Mouse (Mus musculus): ENCODE measurements around the gene Adam1b.

Adam1b gene

DNA sequence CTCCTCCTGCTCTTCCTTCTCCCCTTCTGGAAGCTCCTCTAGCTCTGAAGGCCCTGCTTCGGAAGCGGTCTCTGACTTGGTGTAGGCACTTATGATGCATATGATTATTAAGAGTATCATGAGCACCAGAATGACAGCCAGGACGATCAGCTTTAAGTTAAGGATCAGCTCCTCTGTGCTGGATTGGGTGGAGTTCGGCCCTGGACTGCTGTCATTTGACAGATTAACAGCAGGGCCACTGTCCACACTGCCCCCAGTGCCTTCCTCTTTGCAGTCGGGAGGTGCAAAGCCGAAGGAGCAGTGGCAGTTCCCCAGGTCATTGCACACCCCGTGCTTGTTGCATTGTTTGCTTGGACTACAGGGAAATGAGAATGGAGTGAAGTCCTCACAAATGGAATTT, 2.5 kb downstream of the Adam1b start:
- DNase-seq (ENCODE audit: inconsistent ontology term): no peak

DNA sequence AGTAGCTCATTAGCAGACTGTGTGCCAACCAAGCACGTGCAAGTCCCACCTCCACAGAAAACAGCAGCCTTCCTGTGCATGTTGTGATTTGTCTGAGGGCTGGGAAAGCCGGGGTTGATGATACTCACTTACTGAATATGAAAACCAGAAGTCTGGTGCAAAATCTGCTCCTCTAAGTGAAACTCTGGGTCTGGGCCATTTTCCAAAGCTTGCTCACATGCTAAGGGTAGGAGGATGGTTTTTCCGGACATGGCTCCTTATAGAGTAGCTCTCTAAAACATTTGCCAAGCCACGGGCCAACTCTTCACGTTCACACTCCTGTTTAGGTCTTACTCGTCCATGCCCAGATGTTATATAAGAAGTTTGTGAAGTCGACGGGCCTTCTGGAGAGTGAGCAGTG, 9.9 kb downstream of the Adam1b start:
- no peak for DNase-seq (ENCODE audit: inconsistent ontology term)

DNA sequence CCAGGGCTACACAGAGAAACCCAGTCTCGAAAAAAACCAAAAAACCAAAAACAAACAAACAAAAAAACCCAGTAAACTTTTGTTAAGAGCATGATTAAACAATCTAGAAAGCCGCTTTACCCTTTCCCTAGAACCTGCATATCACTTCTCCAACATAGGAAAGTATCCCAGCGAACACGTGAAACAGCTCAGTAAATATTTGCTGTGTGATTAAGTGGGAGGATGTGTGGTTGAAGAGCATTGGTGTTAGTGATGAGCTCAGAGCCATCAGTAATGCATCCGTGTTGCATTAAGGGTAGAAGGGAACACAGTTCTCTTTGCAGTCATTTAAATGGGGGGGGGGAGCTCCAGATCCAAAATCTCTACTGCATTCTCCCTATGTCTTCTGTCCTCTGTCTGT, 18.4 kb downstream of the Adam1b start:
- DNase-seq (ENCODE audit: inconsistent ontology term): no peak

DNA sequence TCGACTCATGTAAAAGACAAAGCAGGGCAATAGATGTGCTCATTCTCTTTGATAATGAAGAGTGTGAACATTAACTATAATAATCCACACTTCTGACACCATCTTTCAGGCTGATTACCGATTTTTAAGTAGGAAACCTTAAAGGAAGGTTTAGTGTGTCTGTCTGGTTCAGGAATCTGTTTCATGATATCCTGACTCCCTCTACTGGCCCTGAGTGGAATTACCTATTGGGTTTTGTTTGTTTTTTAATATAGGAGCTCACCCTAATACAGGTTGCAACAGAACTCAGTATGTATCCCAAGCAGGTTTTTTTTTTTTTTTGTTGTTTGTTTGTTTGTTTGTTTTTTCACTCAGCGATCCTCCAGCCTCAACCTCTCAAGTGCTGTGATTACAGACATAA, 25.6 kb downstream of the Adam1b start:
- peak; percentile 29 for DNase-seq (ENCODE audit: inconsistent ontology term)

DNA sequence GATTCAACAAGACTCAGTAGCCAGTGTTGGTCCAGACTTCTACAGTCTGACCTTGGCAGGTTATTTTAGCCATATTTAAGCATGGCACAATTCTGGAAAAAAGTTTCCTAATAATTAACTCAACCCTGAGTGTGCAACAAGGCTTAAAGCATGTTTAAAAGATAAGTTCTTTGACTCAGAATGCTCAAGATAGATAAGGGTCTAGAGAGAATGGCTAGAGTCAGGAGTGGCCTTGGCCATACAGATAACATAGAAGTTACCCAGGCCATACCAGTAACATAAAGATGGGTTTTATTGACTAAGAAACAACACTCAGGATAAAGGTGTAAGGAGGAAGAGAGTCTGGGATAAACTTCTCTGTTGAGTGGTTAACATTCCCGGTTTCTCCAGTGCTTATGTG, 27.2 kb downstream of the Adam1b start:
- no peak for DNase-seq (ENCODE audit: inconsistent ontology term)

DNA sequence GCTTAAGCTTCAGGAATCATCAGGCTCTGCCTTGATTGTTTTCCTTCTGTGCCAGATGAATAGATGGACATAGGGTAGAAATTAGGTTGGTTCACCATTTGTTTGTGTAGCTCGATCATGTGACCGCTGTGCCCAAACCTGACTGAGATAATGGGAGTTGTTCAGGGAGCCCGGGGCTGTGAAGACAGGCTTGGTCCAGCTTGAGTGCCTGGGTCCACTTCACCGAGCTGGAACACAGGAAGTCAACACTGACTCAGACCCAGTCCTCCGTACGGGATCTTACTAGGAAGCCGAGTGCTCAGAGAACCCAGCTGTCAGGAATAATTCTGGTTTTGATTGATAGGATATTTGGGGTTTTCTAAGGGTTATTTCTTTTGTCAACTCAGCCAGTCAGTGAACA, 28.6 kb downstream of the Adam1b start:
- DNase-seq (ENCODE audit: inconsistent ontology term): no peak

DNA sequence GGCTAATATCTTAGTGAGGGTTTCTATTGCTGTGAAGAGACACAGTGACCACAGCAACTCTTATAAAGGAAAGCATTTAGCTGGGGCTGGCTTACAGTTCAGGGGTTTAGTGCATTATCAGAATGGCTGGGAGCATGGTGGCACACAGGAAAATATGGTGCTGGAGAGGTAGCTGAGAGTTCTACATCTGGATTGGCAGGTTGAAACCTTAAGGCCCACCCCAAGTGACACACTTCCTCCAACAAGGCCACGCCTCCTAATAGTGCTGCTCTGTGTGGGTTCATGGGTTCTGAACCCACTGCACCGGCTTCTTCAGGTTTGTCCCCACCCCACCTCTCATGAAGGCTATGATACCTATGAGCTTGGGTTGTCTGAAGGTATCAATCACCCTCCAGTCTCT, 30.8 kb downstream of the Adam1b start:
- DNase-seq (ENCODE audit: inconsistent ontology term): no peak

DNA sequence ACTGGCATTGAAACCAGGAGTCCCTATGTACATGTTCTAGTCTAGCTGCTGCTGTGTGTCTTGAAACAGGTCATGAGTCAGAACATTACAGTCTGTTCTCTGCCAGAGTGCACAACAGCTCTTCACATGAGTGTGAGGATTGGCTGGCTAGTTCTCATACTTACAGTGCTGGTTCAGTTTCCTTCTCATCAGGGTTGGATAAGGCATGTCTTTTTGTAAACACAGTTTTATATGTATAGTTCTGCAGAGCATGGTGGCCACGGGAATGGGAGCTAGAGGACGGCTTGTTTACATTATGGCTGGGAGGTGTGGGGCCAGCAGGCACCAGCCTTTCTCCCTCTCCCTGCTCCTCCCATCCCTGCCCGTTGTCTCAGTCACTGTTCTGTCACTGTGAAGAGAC, 33.7 kb downstream of the Adam1b start:
- no peak for DNase-seq (ENCODE audit: inconsistent ontology term)

DNA sequence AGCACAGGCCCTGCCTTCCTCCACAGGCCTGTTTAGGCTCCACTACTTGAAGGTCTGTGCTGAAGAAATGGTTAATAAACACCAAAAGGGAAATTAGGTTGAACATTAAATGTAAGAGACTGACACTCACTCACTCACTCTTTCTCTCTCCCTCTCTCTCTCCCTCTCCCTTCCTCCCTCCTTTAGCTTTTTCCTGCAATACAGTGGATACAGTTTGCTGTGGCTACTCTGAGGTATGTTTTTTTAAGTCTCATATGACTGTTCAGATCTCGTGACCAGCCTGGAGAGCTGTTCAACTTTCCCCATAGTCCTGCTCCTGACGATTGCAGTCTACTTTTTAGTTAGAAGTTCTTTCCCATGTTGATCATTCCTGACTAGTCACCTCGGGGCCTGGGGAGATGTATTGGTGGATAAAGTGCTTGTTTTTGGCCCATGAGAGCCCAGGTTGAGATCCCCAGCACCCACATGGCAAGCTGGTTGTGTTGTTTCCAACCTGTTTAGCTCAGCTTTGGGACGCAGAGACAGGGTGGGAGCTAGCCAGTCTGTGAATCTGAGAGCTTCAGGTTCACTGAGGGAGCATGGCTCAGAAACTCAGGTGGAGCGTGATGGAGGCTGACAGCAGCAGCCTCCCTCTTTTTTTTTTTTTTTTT, 39.5 kb downstream of the Adam1b start:
- no peak for DNase-seq (ENCODE audit: inconsistent ontology term)

DNA sequence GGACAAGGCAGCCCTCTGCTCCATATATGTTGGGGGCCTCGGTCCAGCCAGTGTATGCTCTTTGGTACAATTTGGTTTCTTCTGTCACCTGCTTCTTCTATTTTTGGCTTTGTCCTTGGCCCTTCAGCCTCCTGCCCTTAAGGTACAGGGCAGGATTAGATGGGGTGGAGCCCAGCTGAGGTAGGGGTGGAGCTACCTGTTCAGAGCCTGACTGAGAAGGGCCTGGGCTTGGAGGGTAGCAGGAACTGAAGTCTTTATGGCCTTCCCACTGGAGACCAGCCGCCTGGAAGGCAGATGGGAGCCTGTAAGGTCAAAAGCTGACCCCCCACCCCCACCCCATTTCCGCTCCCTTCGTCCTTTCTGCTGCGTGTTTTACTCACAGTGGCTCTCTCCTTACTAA, 40.3 kb downstream of the Adam1b start:
- DNase-seq (ENCODE audit: inconsistent ontology term): no peak

DNA sequence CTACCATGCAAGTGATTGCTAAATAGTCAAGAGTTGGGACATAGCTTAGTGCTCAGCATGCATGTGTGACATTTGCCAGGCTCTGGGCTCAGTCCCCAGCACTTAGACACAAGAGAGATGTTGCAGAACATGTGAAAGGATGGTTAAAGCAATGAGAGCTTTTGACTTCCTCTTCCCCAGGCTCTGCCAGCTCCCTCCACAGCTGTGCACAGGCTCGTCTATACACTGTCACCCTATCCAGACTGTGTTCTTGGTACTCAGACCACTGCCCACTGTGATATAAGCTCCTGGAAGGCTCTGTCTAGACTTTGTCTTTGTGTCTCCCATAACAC, 41.1 kb downstream of the Adam1b start:
- DNase-seq (ENCODE audit: inconsistent ontology term): no peak

DNA sequence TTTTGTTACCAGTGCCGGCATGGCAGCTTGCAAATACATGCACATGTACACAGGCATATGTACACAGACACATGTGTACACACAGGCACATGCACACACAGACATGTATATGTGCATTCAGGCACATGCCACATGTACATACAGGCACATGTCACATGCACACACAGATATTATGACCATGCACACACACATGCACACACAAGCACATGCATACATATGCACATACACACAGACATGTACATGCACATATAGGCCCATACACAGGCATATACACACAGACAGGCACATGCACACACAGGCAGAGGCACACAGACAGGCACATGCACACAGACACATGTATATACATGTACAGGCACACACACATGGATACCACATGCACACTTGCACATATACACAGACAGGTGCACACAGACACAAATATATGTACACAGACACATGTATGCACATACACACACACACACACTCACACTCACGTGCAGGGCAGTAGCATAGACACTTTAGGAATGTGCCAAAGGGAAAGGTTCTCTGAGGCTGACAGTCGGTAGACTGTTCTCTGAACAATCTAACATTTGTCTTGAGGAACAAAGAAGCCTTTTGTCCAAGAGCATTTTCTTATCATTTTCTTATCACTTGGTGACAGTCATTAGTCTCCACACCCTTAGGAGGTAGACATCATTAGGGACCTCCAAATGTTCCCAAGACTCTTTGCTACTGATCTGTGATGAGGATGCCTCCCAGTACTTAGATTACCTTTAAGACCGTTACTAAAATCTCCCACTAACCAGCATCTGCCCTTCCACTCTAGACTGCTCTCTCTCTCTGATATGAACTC, 41.7 kb downstream of the Adam1b start:
- no peak for DNase-seq (ENCODE audit: inconsistent ontology term)

DNA sequence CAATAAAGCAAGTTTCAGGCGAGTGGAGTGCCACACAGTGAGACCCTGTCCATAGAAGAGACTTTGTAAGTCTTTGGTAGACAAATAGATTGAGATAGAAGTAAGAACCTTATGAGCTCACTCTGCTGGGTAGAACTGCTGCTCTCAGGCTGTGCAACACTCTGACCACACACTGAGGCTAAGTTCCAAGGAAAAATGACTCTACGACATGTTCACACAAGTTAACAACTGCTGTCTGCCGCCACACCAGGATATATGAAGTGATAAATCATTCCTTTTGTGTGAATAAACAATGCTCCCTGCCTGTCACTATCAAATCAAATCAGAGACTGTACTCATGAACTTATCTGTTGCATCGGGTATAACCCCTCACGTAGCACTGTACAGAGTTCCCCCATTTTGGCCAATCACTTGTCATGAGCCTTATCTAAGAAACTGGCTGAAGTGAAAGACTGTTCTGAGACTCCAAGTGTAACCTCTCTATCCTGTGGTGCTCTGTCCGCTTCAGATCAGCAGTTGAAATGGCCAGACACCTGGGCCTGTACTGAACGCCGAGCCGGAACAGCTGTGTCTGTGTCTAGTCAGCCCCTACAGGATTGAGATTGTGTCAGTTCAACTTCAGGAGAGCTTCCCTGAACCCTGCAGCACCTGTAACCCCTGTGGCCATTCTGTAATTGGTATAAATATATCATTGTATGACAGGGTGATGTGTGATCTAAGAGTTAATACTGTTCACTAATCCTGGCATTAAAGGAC, 47.5 kb downstream of the Adam1b start:
- no peak for DNase-seq (ENCODE audit: inconsistent ontology term)

DNA sequence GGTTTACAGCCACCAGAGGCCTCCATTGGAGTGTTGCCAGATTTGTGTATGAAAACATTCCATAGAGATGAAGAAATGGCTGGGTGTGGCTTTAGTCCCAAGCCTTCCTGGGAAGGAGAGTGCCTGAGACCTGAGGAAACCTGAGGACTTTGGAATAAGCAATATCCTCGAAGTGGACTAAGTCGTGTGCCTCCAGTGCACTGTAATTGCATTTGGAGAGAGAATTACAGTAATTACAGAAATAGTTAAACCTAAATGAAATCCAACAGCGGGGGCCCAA, 48.8 kb downstream of the Adam1b start:
- peak; percentile 5 for DNase-seq (ENCODE audit: inconsistent ontology term)

DNA sequence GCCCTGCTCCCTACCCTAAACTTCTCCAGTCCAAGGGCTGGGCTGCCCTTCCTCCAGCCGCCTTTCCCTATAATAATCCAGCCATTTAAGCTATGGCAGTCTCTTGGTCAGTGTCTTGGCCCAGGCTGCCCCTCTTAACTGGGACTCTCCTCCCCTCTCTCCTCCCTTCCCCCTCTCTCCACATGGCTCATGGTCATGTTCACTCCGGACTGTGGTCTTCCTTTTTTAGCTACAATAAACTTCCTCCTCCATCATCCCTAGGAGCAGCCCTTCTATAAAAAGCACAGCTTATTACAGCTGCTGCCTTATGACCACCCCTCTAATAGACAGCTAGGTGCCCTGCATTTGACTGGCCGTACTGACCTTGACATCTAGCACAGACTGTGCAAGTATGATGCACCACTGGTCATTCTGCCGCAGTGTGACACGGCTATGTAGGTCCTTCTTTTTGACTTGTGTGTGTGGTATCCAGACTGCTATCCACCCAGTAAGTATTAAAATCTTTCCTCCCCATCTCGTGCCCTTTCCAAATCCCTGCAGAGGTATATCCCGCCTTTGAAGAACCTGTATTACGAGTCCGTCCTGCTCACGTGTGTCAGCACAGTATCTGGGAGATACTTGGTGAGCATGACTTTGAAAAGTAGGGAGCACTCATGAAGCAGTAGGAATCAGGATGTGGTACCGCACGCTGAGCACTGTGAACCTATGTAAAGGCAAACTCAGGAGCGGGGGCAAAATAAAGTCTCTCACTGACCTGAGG, 49.3 kb downstream of the Adam1b start:
- no peak for DNase-seq (ENCODE audit: inconsistent ontology term)

DNA sequence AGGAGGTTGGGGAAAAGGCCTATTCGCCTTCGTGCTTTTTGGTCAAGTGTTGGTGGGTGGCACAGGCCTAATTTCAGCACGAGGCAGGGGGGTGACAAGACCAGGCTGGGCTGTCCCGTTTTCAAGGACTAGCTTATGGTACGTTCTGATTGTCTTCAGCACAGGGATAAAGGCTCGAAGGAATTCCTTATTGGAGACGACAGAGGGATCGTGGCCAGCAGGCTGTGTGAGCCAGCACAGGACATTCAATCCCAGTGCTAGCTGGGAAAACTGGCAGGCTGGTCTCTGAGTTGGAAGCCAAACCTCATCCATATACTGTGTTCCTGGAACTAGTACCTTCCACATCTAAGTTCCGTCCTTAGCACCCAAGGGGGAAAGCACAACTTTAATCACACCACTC, 50.3 kb downstream of the Adam1b start:
- DNase-seq (ENCODE audit: inconsistent ontology term): no peak

DNA sequence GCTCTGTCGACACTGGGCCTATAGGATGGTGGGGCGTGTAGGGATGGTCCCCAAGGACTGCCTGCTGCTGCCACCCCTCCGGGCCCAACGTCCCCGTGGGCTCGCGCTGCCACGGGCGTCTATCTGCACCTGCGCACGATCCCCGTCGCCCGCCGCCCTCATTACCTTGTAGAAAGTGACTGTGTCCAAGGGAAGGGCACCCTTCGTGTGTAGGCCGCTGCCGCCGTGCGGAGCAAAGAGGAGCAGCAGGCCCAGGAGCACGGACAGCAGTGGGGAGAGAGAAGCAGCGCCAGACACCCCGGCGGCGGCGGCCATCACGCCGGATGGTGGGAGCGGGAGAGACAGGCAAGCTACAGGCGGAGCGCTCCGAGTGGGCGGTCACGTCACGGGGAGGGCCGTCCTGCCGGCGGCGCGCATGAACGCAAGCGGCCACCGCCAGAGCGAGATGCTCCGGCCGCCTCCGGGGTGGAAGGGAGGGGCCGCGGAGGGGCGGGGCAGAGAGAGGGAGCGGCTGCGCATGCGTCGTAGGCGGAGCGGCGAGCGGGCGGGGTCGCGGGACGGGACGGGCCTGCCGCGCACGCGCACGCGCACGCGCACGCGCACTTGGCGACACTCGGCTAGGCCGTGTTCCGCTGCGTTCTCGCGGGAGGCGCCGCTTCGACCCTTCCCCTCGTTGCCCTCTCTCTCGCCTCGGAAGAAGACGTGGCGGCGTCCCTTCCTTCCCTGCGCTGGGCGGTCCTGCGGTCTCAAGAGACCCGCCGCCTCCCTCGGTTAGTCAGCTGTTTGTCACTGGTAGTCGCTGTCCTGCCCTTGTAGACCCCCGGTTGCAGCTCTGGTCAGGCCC, 51.0 kb downstream of the Adam1b start, which contains the start of gene Erp29:
Gene Erp29 (minus strand): TSS at position 481 of the 844 bp plus-strand sequence.
- peak; percentile 99 for DNase-seq (ENCODE audit: inconsistent ontology term)

DNA sequence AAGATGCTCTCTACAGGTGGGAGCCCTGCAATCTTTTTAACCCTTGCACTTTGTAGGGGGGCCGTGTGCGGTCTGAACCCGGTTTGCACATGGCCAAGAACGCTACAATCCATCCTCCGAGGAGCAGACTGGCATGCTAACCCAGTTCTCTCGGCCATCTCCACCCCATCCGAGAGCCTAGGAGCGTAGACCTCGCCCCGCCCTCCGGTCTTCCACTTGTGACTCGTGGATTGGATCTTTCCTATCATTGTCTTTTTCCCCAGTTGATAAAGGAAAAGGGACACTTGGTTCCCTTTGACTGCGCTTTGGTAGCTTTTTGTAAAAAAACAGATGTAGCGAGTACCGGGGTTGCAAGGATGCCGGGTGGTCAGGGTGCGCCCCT, 51.6 kb downstream of the Adam1b start, which contains the start of gene Tmem116:
Gene Tmem116 (plus strand): TSS at position 250 of the 382 bp plus-strand sequence.
- peak; percentile 75 for DNase-seq (ENCODE audit: inconsistent ontology term)

DNA sequence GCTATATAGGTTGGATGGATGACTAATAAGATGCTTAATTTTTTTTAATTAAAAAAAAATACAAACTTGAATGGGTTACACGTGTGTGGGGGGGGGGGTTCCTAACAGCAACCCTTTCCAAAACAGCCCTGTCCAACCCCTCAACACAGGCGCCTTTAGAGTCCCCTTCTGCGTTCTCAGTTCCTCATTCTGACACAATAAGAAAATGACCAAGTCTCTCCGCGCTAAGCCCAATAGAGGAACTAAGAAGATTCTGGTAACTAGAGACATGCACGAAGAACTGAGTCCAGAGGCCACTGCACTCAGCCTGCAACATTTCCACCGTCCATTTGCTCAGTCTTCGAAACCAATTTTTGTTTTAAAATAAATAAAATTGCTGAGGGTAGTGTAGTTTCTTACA, 52.0 kb downstream of the Adam1b start:
- no peak for DNase-seq (ENCODE audit: inconsistent ontology term)

DNA sequence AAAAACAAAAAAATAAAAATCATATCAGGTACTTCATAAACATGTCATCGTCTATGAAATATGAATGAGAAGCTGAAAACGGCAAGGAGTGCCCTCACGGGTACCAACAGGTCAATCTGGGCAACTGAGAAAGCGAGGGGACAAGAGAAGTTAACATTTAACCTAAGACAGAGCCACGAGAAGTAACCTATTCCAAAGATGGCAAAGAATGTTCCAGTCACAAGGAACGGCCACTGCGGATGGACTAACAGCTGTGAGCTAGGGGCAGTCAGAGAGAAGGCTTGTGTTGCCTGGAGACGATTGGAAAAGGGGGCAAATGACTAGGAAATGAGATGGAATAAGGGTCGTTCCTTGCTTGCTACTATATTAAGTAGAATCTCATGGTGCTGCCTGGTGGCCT, 52.8 kb downstream of the Adam1b start:
- no peak for DNase-seq (ENCODE audit: inconsistent ontology term)
